In genomic region chr9:103288489-103289180, GRCm38 (mm10) we compare ENCODE assay signal across 23 mouse cellular contexts. TPM values are rescaled to one million over a fixed set of nuclear protein-coding genes. Genes with fewer than 3 reads are reported as not detected.
A peak's percentile ranks its signal among the peaks of the same experiment; 100 is the strongest.
DNase-seq lines count a peak whose midpoint lies in the region; ATAC-seq and TF ChIP-seq lines count a peak whose summit lies in the region.
"Had no signal": no experiment of that assay in that cellular context is flagged by ENCODE, and none has a peak within 500 bp of the region (broad histone marks: within the 10 kb centered on the region; RNA-seq: fewer than 3 reads in every experiment).

No protein-coding gene starts in this region.

- no peak for TF ChIP-seq CTCF in E14TG2a.4 (conservative IDR thresholded peaks at IDR 0.05; ENCODE audit: low read length)
- no peak for TF ChIP-seq CTCF in bone marrow, adult 2 months (IDR thresholded peaks at IDR 0.05; ENCODE audit: control insufficient read depth, insufficient read depth, low read length)
- TF ChIP-seq CTCF in liver, embryonic 14.5 days (IDR thresholded peaks at IDR 0.05; ENCODE audit: low read depth) = no peak

- no peak for TF ChIP-seq POLR2A in bone marrow, adult 2 months (IDR thresholded peaks at IDR 0.05; ENCODE audit: borderline replicate concordance, control insufficient read depth, low read depth, low read length)

- 0 out of 2 replicates have a peak overlapping the region, but pooled peaks have one; percentile 12 for H3K27ac ChIP-seq in heart, embryonic 12.5 days (ENCODE audit: poor library complexity, severe bottlenecking)
- peak overlapping the region; percentile 49; the same call in 1 of the 2 replicates for H3K27ac ChIP-seq in bone marrow, adult 2 months (ENCODE audit: control insufficient read depth, insufficient read depth, low read depth, low read length, poor library complexity)
- H3K27ac ChIP-seq in liver, embryonic 14.5 days = peak overlapping the region; percentile 100
- H3K27ac ChIP-seq: heart, adult 2 months; kidney, embryonic 15.5 days; midbrain, embryonic 13.5 days; neural tube, embryonic 15.5 days had no signal

- H3K36me3 ChIP-seq in heart, embryonic 12.5 days = no peaks in the 10 kb centered on the region
- no peaks in the 10 kb centered on the region for H3K36me3 ChIP-seq in E14TG2a.4 (ENCODE audit: insufficient read depth, low read length)
- no peaks in the 10 kb centered on the region for H3K36me3 ChIP-seq in liver, embryonic 14.5 days (replicated peaks; ENCODE audit: control insufficient read depth, insufficient read depth, low read depth)
- H3K36me3 ChIP-seq: kidney, embryonic 15.5 days; midbrain, embryonic 13.5 days; neural tube, embryonic 15.5 days had no signal

- DNase-seq in heart, postnatal 10 days = no peak
- no peak for DNase-seq in liver, embryonic 14.5 days (ENCODE audit: low read depth in 3 of 3, low spot score in 3 of 3)
- DNase-seq in gastrocnemius, postnatal 36 days = no peak
- no peak for DNase-seq in right cerebral cortex, postnatal 14 days
- no peak for DNase-seq in embryo, embryonic 11 days
- DNase-seq: B cell, adult 2 months; cerebellum, postnatal 14 days; heart, adult 2 months; layer of hippocampus, postnatal 36 days; lung, adult 2 months; lung, postnatal 36 days; right cerebral cortex, postnatal 4 days; thymus, postnatal 25 days had no signal

- peak overlapping the region; percentile 36 for H3K4me2 ChIP-seq in heart, embryonic 12.5 days
- H3K4me2 ChIP-seq in liver, embryonic 14.5 days (ENCODE audit: low read depth) = peak overlapping the region; percentile 62
- H3K4me2 ChIP-seq: kidney, embryonic 15.5 days; midbrain, embryonic 13.5 days; neural tube, embryonic 15.5 days had no signal

- peak; percentile 85 for ATAC-seq in heart, embryonic 12.5 days (ENCODE audit: insufficient number of reproducible peaks, low FRiP score)
- peak; percentile 86 for ATAC-seq in liver, embryonic 14.5 days (ENCODE audit: insufficient read depth)
- ATAC-seq: forebrain, embryonic 16.5 days; midbrain, embryonic 13.5 days had no signal

- H3K27me3 ChIP-seq in heart, embryonic 12.5 days (replicated peaks) = no peaks in the 10 kb centered on the region
- H3K27me3 ChIP-seq in E14TG2a.4 (ENCODE audit: insufficient read depth, low read length) = no peaks in the 10 kb centered on the region
- H3K27me3 ChIP-seq in liver, embryonic 14.5 days (ENCODE audit: control insufficient read depth, insufficient read depth, low read length) = no peaks in the 10 kb centered on the region
- H3K27me3 ChIP-seq: kidney, embryonic 15.5 days; midbrain, embryonic 13.5 days; neural tube, embryonic 15.5 days had no signal

- intact Hi-C loops in heart, postnatal 10 days (cut with DNase I) = no loop called here
- intact Hi-C loops in gastrocnemius, postnatal 36 days (cut with DNase I) = no loop called here

- 59% methylated on average over 13 of the region's 13 CpGs for WGBS in heart, embryonic 12.5 days
- WGBS in bone marrow, adult 2 months = 72% methylated on average over 13 of the region's 13 CpGs
- 36% methylated on average over 13 of the region's 13 CpGs for WGBS in liver, embryonic 14.5 days (ENCODE audit: insufficient replicate concordance)

- H3K9me3 ChIP-seq in heart, embryonic 12.5 days (replicated peaks) = no peaks in the 10 kb centered on the region
- H3K9me3 ChIP-seq in E14TG2a.4 (ENCODE audit: low read length) = no peaks in the 10 kb centered on the region
- no peaks in the 10 kb centered on the region for H3K9me3 ChIP-seq in liver, embryonic 14.5 days (ENCODE audit: control insufficient read depth, low read length)
- H3K9me3 ChIP-seq: kidney, embryonic 15.5 days; midbrain, embryonic 13.5 days; neural tube, embryonic 15.5 days had no signal

- no peak overlapping the region for H3K9ac ChIP-seq in heart, embryonic 12.5 days
- H3K9ac ChIP-seq in liver, embryonic 14.5 days (replicated peaks) = peak overlapping the region; percentile 100
- H3K9ac ChIP-seq: kidney, embryonic 15.5 days; midbrain, embryonic 13.5 days; neural tube, embryonic 15.5 days had no signal

- H3K4me3 ChIP-seq in heart, embryonic 12.5 days = no peak overlapping the region
- peak overlapping the region; percentile 53 for H3K4me3 ChIP-seq in E14TG2a.4 (replicated peaks; ENCODE audit: low read length)
- H3K4me3 ChIP-seq in bone marrow, adult 2 months (replicated peaks; ENCODE audit: control insufficient read depth, low read depth, low read length) = peak overlapping the region; percentile 48
- peak overlapping the region; percentile 85 to 86 for H3K4me3 ChIP-seq in liver, embryonic 14.5 days (ENCODE audit: insufficient read depth in 1 of 2, low read depth in 2 of 2, low read length in 2 of 2)
- H3K4me3 ChIP-seq: heart, adult 2 months; kidney, embryonic 15.5 days; midbrain, embryonic 13.5 days; myocyte; neural tube, embryonic 15.5 days had no signal

- no peak for TF ChIP-seq EP300 in liver, embryonic 14.5 days (IDR thresholded peaks at IDR 0.05; ENCODE audit: low read depth)

- peaks cover 6% of the 10 kb centered on the region for H3K4me1 ChIP-seq in heart, embryonic 12.5 days (replicated peaks)
- peaks cover 17% of the 10 kb centered on the region for H3K4me1 ChIP-seq in E14TG2a.4 (replicated peaks; ENCODE audit: low read depth, low read length)
- no peaks in the 10 kb centered on the region; the same call in 1 of the 2 replicates for H3K4me1 ChIP-seq in bone marrow, adult 2 months (ENCODE audit: control insufficient read depth, insufficient read depth, low read length)
- H3K4me1 ChIP-seq in liver, embryonic 14.5 days (replicated peaks; ENCODE audit: control insufficient read depth in 2 of 2, insufficient read depth in 2 of 2, low read length in 1 of 2) = peaks cover 31 to 41% of the 10 kb centered on the region in 2 experiments
- H3K4me1 ChIP-seq: kidney, embryonic 15.5 days; midbrain, embryonic 13.5 days; neural tube, embryonic 15.5 days had no signal

RNA-seq across cellular contexts. Expression of gene 1300017J02Rik, which starts 16.2 kb away (rescaled TPM):
- polyA plus RNA-seq in heart, embryonic 12.5 days (2016; fragmentation: Nextera tagmentation; extraction: Ambion mirVana) = 7.6 and 8.1 TPM in 2 replicates
- under 1 TPM; 0.27 to 0.50 TPM for total RNA-seq in heart, postnatal 10 days (2021)
- polyA plus RNA-seq in bone marrow, adult 2 months (2011; ENCODE audit: insufficient read depth, insufficient read length, low replicate concordance, missing spikeins) = 52.1 and 67.0 TPM in 2 replicates
- polyA plus RNA-seq in liver, embryonic 14.5 days (2012; rRNA removed) = 32.4 and 42.2 TPM in 2 replicates
- 43.0 and 43.4 TPM in 2 replicates for polyA plus RNA-seq in liver, embryonic 14.5 days (2014; fragmentation: Nextera tagmentation; extraction: Ambion mirVana)
- not detected for total RNA-seq in gastrocnemius, postnatal 36 days (2021)
- total RNA-seq: adrenal gland, adult 18-20 months; gastrocnemius, adult 18-20 months had no signal
- polyA plus RNA-seq: heart, adult 2 months had no signal

RNA-seq across cellular contexts. Expression of gene Topbp1, which starts 16.4 kb away (rescaled TPM):
- 59.0 and 64.7 TPM in 2 replicates for polyA plus RNA-seq in heart, embryonic 12.5 days (2016; fragmentation: Nextera tagmentation; extraction: Ambion mirVana)
- 10 to 100 TPM; 26.8 to 26.9 TPM for total RNA-seq in heart, postnatal 10 days (2021)
- polyA plus RNA-seq in bone marrow, adult 2 months (2011; ENCODE audit: insufficient read depth, insufficient read length, low replicate concordance, missing spikeins) = 46.9 and 52.8 TPM in 2 replicates
- 25.9 and 43.3 TPM in 2 replicates for polyA plus RNA-seq in liver, embryonic 14.5 days (2012; rRNA removed)
- 36.4 and 42.5 TPM in 2 replicates for polyA plus RNA-seq in liver, embryonic 14.5 days (2014; fragmentation: Nextera tagmentation; extraction: Ambion mirVana)
- 1 to 10 TPM; 6.1 to 7.7 TPM for total RNA-seq in gastrocnemius, postnatal 36 days (2021)

RNA-seq across cellular contexts. Expression of gene Trf, which starts 58.4 kb away (rescaled TPM):
- polyA plus RNA-seq in heart, embryonic 12.5 days (2016; fragmentation: Nextera tagmentation; extraction: Ambion mirVana) = 35.9 and 80.5 TPM in 2 replicates
- 10 to 100 TPM; 29.4 to 36.3 TPM for total RNA-seq in heart, postnatal 10 days (2021)
- 77.9 and 106 TPM in 2 replicates for polyA plus RNA-seq in bone marrow, adult 2 months (2011; ENCODE audit: insufficient read depth, insufficient read length, low replicate concordance, missing spikeins)
- polyA plus RNA-seq in liver, embryonic 14.5 days (2012; rRNA removed) = 1,880 and 2,444 TPM in 2 replicates
- polyA plus RNA-seq in liver, embryonic 14.5 days (2014; fragmentation: Nextera tagmentation; extraction: Ambion mirVana) = 4,893 and 4,971 TPM in 2 replicates
- total RNA-seq in gastrocnemius, postnatal 36 days (2021) = 10 to 100 TPM in 1 of 2 experiments, 1 to 10 TPM in 1; 7.9 to 10.8 TPM
- polyA plus RNA-seq: myocyte had no signal

RNA-seq across cellular contexts. Expression of gene Gm20425, which starts 58.5 kb away (rescaled TPM):
- 7.0 TPM in 2 replicates for polyA plus RNA-seq in heart, embryonic 12.5 days (2016; fragmentation: Nextera tagmentation; extraction: Ambion mirVana)
- 1 to 10 TPM; 6.2 to 7.6 TPM for total RNA-seq in heart, postnatal 10 days (2021)
- polyA plus RNA-seq in bone marrow, adult 2 months (2011; ENCODE audit: insufficient read depth, insufficient read length, low replicate concordance, missing spikeins) = not detected in 2 replicates
- 0.16 and 0.27 TPM in 2 replicates for polyA plus RNA-seq in liver, embryonic 14.5 days (2012; rRNA removed)
- 1.7 and 4.2 TPM in 2 replicates for polyA plus RNA-seq in liver, embryonic 14.5 days (2014; fragmentation: Nextera tagmentation; extraction: Ambion mirVana)
- total RNA-seq in gastrocnemius, postnatal 36 days (2021) = under 1 TPM; 0.42 to 0.74 TPM
- polyA plus RNA-seq: forebrain, embryonic 16.5 days; heart, adult 2 months; midbrain, embryonic 13.5 days; myocyte had no signal

Comparison
In these comparisons a context has a peak if more than half of its experiments do, and no peak if none do; other contexts are left out.
1. H3K27ac ChIP-seq: peak in every context shown above with its lines; median percentile 100 in liver, embryonic 14.5 days; 49 in bone marrow, adult 2 months; 12 in heart, embryonic 12.5 days.
2. RNA of gene Trf, which starts 58.4 kb away (polyA plus RNA-seq): 1,880 to 4,971 TPM in liver, embryonic 14.5 days; 77.9 to 106 TPM in bone marrow, adult 2 months and 35.9 to 80.5 TPM in heart, embryonic 12.5 days; every median in the first group is over 10 times any median in the second.